Mouse (Mus musculus) stomach, embryonic 14.5 days (tissue): ENCODE measurements at regions not wholly inside any gene's neighbourhood (a gene's known extent, or its start where the extent isn't known, plus 50 kb on each side); places are given as distances from the start of the nearest gene placed in this dataset.

ENCODE experiments used
- ATAC-seq: fragments of 200-750 bp; cut with Nextera tagmentation; 2 replicates; pipeline ENCODE4 v1.8.0; 2017; ENCODE audit warnings: low read depth, moderate TSS enrichment; ENCODE audit not compliant: insufficient number of reproducible peaks, insufficient read depth, low FRiP score
- H3K27ac ChIP-seq: fragments of 300-500 bp; sonication (generic); 2 replicates; pipeline ENCODE4 v1.5.1; 2014; ENCODE audit warnings: mild to moderate bottlenecking, low read length, moderate library complexity, mixed read lengths
- H3K27me3 ChIP-seq: fragments of 300-500 bp; sonication (generic); 2 replicates; pipeline ENCODE4 v1.6.1; 2014; ENCODE audit warnings: low read length, control low read depth, mixed read lengths; ENCODE audit not compliant: control insufficient read depth, insufficient read depth
- H3K36me3 ChIP-seq: fragments of 300-500 bp; sonication (generic); 2 replicates; pipeline ENCODE4 v1.6.1; 2014; ENCODE audit warnings: mild to moderate bottlenecking, control low read depth, low read length, moderate library complexity, mixed read lengths; ENCODE audit not compliant: control insufficient read depth, insufficient read depth
- H3K4me1 ChIP-seq: fragments of 300-500 bp; sonication (generic); 2 replicates; pipeline ENCODE4 v1.6.1; 2014; ENCODE audit warnings: low read length, control low read depth, mixed read lengths; ENCODE audit not compliant: control insufficient read depth, insufficient read depth
- H3K4me2 ChIP-seq: fragments of 300-500 bp; sonication (generic); replicated peaks from 2 replicates; pipeline ENCODE4 v1.6.1; 2014; ENCODE audit warnings: low read depth, low read length, control low read depth
- H3K4me3 ChIP-seq: fragments of 300-500 bp; sonication (generic); 2 replicates; pipeline ENCODE4 v1.5.1; 2014; ENCODE audit warnings: low read depth, low read length, control low read depth
- H3K9ac ChIP-seq: fragments of 300-500 bp; sonication (generic); replicated peaks from 2 replicates; pipeline ENCODE4 v1.6.1; 2014; ENCODE audit warnings: low read depth, mild to moderate bottlenecking, control low read depth, low read length, moderate library complexity, mixed read lengths
- H3K9me3 ChIP-seq: fragments of 300-500 bp; sonication (generic); 2 replicates; pipeline ENCODE4 v1.6.1; 2016; ENCODE audit warnings: low read depth, low read length, control low read depth; ENCODE audit not compliant: control insufficient read depth
- WGBS: fragments of 180-500 bp; shearing (Covaris S2); extraction: QIAGEN DNeasy Blood & Tissue Kit; methylation state at CpG from one replicate; pipeline ENCODE4 v1.1.7; 2014; 5-methylcytosine and 5-hydroxymethylcytosine counted together

- Histone ChIP-seq H3K9me3 (no peaks in the 10 kb centered on the region), H3K27me3 (no peaks in the 10 kb centered on the region), H3K36me3 (no peaks in the 10 kb centered on the region), H3K4me2 (no peak overlapping the region), H3K4me1 (no peaks in the 10 kb centered on the region), H3K4me3 (no peak overlapping the region), H3K27ac (no peak overlapping the region), H3K9ac (no peak overlapping the region)
- no peak for ATAC-seq
- 68% methylated on average over 3 of the region's 3 CpGs for WGBS
Measured at GRCm38 (mm10) chr9:89479406-89479805, 143.5 kb downstream of the Minar1 start.

GRCm38 (mm10) chr9:89461190-89461589, 161.7 kb downstream of the Minar1 start:
- WGBS, result 17% methylated on average over 5 of the region's 5 CpGs
- H3K4me1 ChIP-seq, result no peaks in the 10 kb centered on the region
- H3K4me2 ChIP-seq, result no peak overlapping the region
- ATAC-seq, result no peak
- no peaks in the 10 kb centered on the region for H3K9me3 ChIP-seq
- H3K27me3 ChIP-seq, result no peaks in the 10 kb centered on the region
- no peak overlapping the region for H3K27ac ChIP-seq
- no peak overlapping the region for H3K9ac ChIP-seq
- no peak overlapping the region for H3K4me3 ChIP-seq
- H3K36me3 ChIP-seq, result no peaks in the 10 kb centered on the region

- H3K27ac ChIP-seq, result no peak overlapping the region
- H3K9ac ChIP-seq, result no peak overlapping the region
- H3K27me3 ChIP-seq, result no peaks in the 10 kb centered on the region
- H3K4me2 ChIP-seq, result no peak overlapping the region
- ATAC-seq, result no peak
- no peaks in the 10 kb centered on the region for H3K36me3 ChIP-seq
- no peak overlapping the region for H3K4me3 ChIP-seq
- H3K9me3 ChIP-seq, result no peaks in the 10 kb centered on the region
- WGBS, result 78% methylated on average over 3 of the region's 3 CpGs
- H3K4me1 ChIP-seq, result no peaks in the 10 kb centered on the region
Measured at GRCm38 (mm10) chr9:89456666-89457065, 166.3 kb downstream of the Minar1 start.

- Histone ChIP-seq H3K27me3 (no peaks in the 10 kb centered on the region), H3K4me3 (no peak overlapping the region), H3K9ac (no peak overlapping the region), H3K9me3 (no peaks in the 10 kb centered on the region), H3K4me1 (no peaks in the 10 kb centered on the region), H3K27ac (no peak overlapping the region), H3K36me3 (no peaks in the 10 kb centered on the region), H3K4me2 (no peak overlapping the region)
- WGBS, result 71% methylated on average over 6 of the region's 6 CpGs
- peak; percentile 75; the same call in 1 of the 2 replicates for ATAC-seq
Measured at GRCm38 (mm10) chr9:89449656-89450055, 173.3 kb downstream of the Minar1 start.
